Mouse (Mus musculus) induced T-regulatory cell, adult 2 months (primary cell): ENCODE results near the gene Ssh2.

Experiments used
- DNase-seq: peaks from one replicate; pipeline ENCODE4 v3.0.0-alpha.2; 2012; ENCODE audit warnings: low read depth

The Ssh2 gene

GRCm38 (mm10) chr11:77409879-77410278, 193.8 kb downstream of the Ssh2 start:
- no peak for DNase-seq

GRCm38 (mm10) chr11:77411284-77411683, 195.2 kb downstream of the Ssh2 start:
- DNase-seq: no peak

DNA sequence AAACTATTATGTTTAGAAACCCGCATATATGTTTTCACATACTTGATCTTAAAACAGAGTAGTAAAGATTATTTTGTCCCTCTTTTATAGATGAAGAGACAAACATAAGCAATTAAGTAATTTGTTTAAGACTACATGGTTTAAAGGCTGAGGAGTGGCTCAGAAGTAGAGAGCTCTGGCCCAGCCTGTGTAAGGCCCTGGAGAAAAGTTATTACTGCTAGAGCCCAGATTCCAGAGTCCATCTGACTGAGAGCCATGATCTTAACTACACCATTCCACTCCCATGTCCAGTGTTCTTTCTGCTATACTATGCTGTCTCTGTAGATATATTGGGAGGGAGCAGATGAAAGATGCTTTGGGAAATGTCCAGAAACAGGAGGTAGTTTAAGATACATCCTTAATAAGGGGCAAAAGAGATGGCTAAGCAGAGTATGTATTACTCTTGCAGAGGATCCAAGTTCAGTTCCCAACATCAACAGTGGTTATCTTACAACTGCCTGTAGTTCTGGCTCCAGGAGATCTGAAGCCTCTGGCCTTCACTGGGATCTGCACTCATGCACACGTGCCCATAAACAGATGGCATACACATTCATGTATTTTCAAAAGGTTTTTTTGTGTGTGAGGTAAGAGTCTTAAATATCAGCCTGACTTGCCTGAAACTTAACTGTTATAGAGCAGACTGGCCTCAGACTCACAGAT, 198.2 kb downstream of the Ssh2 start:
- DNase-seq: no peak

DNA sequence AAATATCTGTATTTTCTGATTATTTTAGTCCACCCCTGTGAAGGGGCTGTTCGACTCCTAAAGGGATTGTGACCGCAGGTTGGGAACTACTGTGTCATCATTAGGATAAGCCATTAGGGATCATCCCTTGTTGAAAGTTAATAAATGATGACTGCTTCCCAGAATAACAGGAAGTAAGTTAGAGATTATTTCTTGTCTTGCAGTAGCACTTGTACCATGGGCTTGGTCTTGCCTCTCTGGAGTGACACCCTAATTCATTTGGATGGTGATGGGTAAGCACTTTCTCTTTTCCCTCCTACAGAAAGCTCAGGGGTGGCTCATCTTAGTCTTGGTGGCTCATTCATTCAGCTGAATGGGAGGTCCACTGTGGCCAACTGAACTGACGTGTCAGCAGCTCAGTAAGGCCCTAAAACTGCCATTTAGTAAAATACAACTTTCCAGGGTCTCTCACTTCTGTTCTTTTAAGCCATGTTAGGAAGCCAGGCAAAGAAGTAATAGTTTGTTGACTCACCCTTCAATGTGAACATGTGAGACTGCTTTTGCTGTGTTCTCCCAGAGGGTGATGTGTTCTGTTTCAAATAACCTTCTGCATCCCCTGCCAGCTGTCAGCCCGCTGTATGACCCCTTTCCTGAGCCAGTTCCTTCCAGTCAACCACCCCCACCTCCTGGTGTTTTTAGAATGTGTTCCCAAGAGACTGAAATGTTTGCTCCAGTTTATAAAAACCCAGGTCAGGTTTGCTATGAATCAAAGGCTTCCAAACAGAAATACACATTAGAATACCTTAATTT, 200.3 kb downstream of the Ssh2 start:
- DNase-seq: no peak

DNA sequence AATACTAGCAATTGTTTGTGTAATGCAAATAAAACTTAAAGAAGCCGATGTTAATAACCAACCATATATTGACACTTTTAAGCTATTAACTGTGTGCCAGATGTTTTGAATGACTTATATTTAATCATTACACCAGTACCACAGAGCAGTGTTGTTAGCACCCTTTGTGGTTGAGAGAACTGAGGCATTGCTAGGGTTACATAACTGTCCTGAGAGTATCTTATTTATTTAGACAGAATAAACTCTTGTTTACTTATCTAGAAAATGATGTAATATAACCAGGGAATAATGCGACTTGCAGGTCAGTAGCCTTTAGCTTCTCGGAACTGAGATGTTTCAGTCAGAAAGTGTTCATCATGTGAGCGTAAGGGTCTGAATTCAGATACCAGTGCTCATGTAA, 201.9 kb downstream of the Ssh2 start:
- no peak for DNase-seq

GRCm38 (mm10) chr11:77423175-77423859, 207.2 kb downstream of the Ssh2 start:
- DNase-seq: no peak

GRCm38 (mm10) chr11:77428446-77428845, 212.4 kb downstream of the Ssh2 start:
- no peak for DNase-seq

GRCm38 (mm10) chr11:77437026-77437425, 220.9 kb downstream of the Ssh2 start:
- DNase-seq: no peak

DNA sequence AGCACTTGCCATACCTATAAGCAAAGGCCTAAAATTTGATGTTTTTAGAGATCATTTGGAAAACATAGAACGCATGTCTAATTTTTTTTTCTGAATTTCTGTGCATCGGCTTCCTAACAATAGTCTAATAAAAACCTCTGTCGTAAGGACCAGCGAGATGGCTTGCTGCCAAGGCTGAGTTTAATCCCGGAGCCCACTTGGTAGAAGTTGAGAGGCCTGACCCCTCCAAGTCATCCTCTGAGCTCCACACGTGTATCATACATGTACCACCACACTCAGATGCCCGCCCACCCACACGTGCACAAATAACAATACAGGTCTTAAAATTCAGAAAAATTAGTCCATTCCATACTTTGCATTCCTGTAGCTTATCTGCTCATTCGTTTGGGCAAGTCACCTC, 224.0 kb downstream of the Ssh2 start:
- no peak for DNase-seq

- DNase-seq: no peak
Observed at GRCm38 (mm10) chr11:77441020-77441419, 224.9 kb downstream of the Ssh2 start.

DNA sequence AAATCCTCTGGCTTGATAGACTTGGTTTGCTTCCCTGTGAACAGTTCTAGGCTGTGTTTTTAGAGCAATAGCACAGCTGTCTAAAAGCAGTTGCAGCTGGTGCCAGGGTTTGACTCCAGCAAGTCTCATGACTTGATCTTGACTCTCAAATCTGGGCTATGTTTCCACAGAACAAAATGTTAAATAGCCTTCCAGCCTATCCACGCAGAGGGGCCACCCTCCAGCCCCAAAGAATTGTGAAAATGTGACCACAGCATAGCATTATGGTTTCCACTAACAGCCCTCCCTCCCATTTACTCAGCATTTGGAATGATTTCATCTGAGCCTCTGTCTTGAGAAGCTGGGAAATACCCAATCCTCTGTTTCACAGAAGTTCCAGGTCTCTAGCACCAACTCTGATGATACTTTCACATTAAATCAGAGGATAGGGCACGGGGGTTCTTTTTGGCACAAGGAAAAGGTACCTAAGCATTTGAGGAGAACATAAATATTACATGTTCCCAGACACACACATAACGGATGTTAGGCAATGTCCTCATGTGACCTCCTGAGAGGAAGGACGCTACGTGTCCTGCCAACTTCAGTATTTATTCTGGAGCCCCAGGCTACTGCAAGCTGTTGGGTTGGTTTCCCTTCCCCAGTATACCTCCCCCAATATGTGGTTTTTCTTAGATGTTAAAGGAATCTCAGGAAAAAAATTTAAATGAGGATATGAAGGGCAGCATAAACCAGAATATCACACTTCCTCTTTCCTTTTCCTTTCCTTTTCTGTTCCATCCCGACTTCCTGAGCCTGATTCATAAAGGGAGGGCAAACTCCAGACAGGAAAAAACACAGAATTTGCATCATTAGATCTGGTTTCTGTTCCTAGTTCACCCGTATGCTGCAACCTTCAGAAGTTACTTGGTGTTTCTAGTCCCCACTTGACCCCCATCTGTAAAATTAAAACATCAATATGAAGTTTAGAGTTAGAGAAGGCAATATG, 226.4 kb downstream of the Ssh2 start:
- DNase-seq: no peak

GRCm38 (mm10) chr11:77444939-77445338, 228.9 kb downstream of the Ssh2 start:
- no peak for DNase-seq

DNA sequence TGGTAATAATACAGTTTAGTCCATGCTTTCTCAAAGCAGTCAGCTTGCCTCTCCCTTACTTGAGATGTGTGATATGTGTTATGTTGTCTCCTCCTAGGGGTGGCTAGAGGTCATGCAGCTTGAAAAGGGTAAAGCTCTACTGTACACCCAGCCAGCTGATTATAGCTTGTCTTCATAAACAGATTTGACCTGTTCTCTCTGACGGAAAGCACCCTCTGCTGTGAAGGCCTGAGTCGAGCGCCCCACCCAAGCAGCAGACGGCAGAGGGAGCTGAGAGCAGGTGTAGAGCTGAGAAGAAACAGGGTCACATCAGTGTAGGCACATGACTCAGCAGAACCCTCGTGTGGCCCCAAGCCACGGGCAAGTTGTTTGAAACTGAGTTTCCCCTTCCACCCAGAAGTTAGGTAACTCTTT, 230.5 kb downstream of the Ssh2 start:
- peak; percentile 79 for DNase-seq

- DNase-seq: no peak
Observed at GRCm38 (mm10) chr11:77449224-77449623, 233.1 kb downstream of the Ssh2 start.

DNA sequence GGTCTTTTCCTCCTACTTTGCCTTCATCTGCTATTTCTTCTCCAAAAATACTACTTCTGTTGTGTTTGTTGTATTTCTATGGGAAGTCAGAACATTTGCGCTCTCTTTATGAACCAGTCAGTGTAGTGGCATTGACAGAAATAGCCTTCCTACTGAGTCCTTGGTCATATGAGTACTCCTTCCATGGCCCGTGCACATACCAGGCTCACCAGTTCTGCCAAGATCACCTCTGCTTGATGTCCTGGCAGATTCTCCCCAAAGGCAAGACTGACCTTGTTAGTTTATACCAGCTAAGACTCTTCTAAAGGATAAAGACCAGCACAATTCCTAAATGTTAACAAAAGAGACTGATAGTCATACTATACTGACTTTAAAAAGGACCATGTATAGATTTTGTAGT, 235.6 kb downstream of the Ssh2 start:
- DNase-seq: no peak

DNA sequence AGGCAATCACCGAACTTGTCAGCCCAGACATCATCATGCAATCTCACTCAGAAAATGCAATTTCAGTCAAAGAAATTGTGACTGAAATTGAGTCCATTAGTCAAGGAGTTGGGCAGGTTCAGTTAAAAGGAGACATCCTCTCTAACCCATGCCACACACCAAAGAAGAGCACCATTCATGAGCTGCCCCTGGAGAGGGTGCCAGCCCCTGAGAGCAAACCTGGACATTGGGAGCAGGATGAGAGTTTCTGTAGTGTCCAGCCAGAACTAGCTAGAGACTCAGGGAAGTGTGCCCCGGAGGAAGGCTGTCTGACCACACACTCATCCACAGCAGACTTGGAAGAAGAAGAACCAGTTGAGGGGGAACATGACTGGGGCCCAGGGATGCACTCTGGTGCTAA, 237.3 kb downstream of the Ssh2 start:
- DNase-seq: no peak

DNA sequence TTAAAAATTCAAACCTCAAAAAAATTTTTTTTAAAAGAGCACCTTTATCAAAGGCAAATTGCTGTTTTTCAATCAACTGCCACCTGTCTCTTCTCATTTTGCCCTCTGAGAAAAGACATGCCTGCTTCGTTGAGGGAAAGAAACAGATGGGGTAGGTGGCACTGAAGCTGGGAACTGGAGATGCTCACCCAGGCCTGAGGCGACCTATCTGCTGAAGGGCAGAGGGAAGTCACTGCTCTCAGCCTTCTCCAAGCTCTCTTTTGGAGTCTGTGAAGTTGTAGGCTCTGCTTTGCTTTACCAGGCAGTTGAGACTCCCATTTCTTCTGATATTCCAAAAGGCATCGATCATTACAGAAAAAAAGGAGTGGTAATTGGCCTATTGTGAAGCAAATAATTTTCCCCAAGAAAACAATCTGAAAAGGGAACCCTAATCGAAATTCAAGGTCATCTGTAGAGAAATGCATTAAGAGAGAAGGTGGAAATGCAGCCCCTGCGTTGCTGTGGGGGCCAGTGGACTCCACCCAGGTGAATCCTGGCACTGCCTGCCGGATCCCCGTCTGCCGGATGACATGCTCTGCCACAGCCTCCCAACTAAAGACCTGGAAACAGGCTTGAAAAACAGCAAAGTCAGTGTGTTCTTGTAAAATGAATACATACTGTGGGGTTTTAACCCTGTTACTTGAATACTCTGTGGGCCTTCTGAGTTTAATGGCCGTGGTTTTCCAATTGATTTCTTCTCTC, 239.9 kb downstream of the Ssh2 start:
- no peak for DNase-seq

- DNase-seq: no peak
Observed at GRCm38 (mm10) chr11:77456866-77457265, 240.8 kb downstream of the Ssh2 start.

GRCm38 (mm10) chr11:77461856-77462255, 245.8 kb downstream of the Ssh2 start:
- peak; percentile 32 for DNase-seq

DNA sequence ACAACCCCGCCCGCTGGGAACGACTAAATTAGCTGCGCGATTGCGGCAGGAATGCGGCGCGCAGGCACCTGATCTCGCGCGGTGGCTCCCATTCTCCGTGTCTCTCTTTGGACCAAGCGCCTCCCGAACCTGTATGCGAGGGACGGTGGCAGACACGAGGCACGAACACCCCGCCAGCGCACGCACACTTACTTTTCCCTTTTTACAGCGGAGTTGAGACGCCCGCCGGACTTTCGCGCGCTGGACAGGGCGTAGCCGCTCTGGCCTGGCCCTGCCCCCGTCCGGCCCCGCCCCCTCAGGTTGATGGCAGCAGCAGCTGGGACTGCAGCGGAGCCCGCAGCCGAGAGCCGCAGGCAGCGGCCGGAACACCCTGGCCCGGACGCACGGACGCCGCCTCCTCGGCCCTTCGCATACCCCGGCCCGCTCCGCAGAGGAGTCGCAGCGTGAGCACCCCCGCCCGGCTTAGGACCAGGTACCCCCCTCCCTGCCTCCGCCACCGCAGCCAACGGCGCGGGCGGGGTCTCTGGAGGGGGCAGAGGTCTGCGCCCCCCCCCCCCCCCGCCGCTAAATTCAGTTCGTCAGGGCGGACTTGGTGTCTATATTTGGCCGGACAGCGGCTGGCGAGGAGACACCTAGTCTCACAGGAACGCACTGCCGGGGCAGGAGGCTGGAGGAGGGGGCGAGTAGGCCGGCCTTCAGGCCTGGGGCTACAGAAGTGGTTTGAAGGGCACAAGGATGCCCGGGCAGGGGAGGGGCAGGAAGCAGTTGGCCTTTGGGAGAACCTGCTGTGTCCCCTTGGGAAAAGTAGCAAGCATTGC, 246.4 kb downstream of the Ssh2 start, which contains the start of gene Coro6:
Gene Coro6, plus strand, starts transcription at position 129 of the 818 bp plus-strand sequence.
- peak; percentile 48 for DNase-seq
